Mouse (Mus musculus) heart, postnatal 25 days (tissue): ENCODE measurements around the gene Dnah8. TPM values are rescaled to one million over a fixed set of nuclear protein-coding genes. Genes with fewer than 3 reads are reported as not detected.
"Not testable (repeated sequence)": the region's sequence is repeated elsewhere in the genome, so short reads cannot be mapped to it uniquely, and the experiment has no call there.

Experiments used
- DNase-seq: peaks from one replicate; pipeline ENCODE4 v3.0.0; 2022; ENCODE audit warnings: low spot score
- intact Hi-C: fragments of 180-260 bp; cut with DNase I; formaldehyde crosslinking; loops from one replicate; pipeline ENCODE4 v1.15.1; 2025
- total RNA-seq, 2 experiments: library from RNA; stranded (reverse); gene quantifications; 2 replicates each; pipeline ENCODE4 v1.2.3; 2021

The Dnah8 gene
- total RNA-seq, 2 experiments from 2014 or later, result 0.50 to 1.2 TPM

DNA sequence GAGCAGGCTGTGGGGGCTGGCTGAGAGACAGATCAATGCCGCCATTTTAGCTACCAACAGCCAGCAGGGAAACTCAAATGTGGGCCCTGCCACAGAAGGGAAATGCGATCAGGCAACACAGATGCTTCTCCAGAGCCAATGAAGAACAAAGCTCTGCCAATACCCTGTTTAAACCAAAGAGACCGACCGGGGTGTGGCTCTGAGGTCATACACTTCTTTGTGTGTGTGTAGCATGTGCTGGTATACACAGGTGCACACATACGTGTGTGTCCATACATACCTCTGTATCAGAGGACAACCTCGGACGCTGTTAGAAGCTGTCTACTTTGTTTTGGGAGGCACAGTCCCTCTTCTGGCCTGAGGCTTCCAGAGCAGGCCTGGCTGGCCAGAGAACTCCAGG is 16.8 kb upstream of the Dnah8 start:
- no peak for DNase-seq
- intact Hi-C loops, result no loop called here

DNA sequence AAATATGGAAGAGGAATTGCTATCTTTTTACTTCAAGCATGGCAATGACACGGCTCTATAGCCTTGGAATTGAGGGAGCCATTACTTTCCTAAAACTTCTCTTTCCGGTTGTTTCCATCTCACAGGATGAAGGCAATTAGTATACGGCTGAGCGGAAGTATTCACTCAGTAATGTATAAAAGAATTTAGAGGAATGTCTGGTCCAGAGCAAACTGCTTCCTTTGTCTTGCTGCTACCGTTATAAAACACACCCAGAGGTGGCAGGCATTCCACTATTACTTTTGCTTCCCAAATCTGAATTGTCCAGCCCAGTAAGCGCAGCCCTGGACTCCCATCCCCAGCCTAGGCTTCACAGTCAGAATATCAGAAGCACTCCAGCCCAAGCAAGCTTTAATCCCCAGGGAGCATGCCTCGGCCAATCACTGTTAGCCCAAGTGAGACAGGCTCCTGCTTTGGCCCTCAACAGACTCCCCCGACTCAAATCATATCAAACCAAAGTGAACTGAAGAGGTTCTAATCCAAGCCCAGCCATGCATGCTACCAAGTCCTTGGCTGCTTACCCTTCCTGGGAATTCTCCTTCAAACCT is 16.2 kb upstream of the Dnah8 start:
- DNase-seq, result no peak
- intact Hi-C loops, result no loop called here

DNA sequence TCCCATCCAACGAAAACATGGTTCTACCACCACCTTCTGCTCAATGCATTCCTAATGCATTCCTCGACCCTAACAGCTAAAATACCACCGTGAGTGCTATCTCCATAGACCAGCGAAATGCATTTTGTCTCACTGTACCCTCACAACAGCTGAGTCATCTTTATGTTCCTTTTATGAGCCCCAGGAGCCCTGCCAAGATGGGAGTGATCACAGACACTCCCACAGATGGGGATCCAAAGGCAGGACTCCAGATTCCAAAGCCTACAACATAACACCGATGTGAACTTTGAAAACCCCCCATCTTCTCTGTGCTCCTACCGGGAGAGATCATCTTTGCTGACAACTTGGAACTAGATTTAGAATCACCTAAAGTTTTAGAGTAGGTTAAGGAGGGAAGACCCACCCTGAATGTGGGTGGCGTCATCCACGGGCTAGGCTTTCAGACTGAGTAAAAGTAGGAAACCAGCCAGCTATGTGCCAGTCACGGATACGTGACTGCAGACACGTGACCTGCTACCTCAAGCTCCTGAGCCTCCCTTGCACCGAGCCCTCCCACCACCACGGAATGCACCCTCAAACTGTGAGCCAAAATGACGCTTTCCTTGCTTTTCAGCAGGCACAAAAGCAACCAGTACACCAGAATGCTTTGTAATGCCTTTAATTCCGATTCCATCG is 14.7 kb upstream of the Dnah8 start:
- intact Hi-C loops, result no loop called here
- no peak for DNase-seq

DNA sequence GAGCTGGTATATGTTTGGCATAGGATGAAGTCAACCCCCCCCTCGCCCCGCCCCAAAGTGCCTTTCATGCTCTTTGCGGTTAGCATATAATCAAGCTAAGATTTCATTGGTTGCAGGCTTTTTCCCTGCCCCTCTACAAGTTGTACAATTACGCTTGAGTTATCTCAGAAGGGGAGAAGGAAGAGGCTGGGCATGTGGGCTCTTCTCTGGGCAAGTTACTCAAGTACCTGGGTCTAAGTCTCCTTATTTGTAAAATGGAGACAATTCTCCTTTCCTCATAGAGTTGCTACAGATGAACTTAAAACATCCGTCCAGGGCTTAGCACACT is 14.2 kb upstream of the Dnah8 start:
- intact Hi-C loops, result loop anchor here (2.0 kb wide), 1 partner anchor 33 kb away; the partner anchor contains the start of gene Btbd9
- no peak for DNase-seq

DNA sequence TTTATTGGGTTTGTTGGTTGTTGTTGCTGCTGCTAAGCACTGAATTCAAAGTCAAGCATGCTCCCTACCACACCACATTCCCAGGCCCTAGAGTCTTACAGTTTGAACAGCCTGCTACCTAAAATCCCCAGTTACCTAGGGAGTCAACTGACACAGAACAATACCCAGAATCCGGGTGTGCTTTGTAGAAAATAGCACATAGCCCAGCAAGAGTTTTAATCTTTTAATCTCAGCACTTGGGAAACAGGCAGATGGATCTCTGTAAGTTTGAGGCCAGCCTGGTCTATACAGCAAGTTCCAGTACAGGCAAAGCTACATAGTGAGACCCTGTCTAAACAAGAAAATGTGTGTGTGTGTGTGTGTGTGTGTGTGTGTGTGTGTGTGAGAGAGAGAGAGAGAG is 13.4 kb upstream of the Dnah8 start:
- no peak for DNase-seq
- intact Hi-C loops, result loop anchor here (2.0 kb wide), 1 partner anchor 34 kb away; the partner anchor contains the start of gene Btbd9

DNA sequence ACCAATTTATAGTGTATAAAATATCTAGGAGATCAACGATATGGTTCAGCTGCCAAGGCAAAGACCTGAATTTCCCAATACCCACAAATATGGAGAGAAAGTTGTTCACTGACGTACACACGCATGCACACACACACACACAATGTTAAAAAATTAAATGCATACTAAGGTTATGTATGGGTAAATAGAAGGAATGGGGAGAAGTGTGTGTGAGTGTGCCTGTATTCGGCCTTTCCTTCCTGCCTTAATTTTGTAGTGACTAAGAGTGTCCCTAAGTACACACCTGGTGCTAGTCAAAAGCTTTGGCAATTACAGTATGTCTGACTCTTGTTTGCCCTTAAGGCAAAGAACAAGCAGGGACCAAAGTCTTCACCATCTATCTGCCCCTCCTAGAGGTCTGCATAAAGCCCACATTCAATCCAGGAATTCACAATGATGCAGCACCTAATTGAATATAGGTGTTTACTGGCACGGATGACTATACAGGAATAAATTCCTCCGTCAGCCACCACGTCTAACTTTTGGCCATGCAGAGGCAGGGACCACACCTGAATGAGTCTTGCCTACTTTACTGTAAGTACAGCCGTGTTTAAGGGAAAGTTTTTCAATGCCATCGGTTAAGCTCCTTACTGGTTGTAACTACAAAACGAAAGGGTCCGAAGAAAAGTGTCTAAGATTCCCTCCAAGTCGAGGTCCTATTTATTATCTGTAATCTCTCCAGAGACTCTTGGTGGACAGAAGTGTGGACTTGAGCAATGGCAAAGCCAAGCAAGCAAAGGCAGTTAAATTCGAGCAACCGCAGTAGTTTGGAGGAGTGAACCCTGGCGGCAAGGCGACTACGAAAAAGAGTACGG is 12.7 kb upstream of the Dnah8 start:
- intact Hi-C loops, result loop anchor here (2.0 kb wide), 1 partner anchor 35 kb away; the partner anchor contains the start of gene Btbd9
- no peak for DNase-seq

DNA sequence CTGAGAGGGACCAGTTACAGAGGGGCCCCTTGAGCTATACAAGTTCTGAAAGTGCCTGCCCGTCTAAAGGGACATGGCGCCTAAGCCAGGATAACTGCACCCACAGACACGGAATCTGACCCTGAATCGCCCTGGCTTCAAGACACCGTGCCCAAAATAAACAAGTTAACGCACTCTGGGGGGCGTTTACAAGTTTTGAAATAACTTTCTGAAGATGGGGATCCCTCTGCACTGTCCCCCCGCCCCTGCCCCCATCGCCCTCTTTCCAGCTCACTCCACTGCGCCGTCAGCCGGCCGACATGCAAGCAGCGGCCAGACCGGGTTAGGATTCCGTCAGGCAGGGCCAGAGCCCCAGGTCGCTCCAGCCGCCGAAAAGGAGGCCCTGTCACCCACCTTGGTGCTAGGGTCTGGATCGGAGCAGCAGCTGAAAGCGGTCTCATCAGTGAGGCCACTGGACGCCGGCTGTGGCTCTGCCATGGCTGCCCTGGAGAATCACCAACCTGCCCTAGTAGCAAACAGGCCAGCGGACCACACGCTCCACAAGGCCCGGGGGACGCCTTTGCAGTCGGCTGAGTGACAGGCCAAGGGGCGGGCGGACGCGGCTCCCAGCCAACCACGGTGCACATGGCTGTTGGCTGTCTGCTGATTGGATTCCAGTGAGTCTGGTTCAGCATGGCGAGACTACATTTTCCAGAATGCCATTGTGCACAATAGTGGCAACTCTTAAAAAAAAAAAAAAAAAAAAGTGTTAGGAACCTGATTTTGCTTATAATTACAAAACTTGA is 11.9 kb upstream of the Dnah8 start:
- peak; percentile 100 for DNase-seq
- intact Hi-C loops, result no loop called here

DNA sequence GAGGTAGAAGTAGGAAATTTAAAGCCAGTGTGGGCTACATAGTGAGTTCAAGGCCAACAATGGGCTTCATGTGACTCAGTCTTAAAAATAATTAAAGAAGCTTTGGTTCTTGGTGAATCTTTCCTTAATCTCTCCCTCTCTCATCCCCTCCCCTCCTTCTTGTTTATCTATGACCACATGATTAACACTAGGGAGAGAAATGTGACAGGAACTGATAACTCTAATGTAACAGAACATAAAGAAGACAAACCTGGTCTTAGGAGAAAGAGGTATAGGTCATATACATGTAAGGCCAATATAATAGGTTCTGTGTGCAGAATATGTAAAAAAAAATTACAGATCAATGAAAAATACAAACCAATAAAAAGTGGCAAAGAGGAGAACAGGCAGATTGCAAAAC is 10.8 kb upstream of the Dnah8 start:
- intact Hi-C loops, result no loop called here
- no peak for DNase-seq

DNA sequence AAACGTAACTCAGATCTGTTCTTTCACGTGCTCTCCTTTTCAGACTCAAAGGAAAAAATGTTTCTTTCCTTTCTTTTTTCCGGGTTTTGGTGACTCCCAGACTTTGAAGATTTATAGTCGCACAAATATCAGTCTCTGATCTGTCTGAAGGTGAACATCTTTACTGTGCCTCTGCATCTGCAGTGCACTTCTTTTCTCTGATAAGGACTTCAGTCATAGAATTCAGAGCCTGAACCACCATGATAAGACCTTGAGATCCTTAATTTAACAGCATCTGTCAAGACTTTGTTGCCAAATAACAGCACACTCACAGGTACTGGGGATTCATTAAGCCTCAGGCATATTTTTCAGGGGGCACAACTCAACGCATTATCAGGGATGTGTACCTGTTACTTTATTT is 8.0 kb upstream of the Dnah8 start:
- intact Hi-C loops, result no loop called here
- no peak for DNase-seq

DNA sequence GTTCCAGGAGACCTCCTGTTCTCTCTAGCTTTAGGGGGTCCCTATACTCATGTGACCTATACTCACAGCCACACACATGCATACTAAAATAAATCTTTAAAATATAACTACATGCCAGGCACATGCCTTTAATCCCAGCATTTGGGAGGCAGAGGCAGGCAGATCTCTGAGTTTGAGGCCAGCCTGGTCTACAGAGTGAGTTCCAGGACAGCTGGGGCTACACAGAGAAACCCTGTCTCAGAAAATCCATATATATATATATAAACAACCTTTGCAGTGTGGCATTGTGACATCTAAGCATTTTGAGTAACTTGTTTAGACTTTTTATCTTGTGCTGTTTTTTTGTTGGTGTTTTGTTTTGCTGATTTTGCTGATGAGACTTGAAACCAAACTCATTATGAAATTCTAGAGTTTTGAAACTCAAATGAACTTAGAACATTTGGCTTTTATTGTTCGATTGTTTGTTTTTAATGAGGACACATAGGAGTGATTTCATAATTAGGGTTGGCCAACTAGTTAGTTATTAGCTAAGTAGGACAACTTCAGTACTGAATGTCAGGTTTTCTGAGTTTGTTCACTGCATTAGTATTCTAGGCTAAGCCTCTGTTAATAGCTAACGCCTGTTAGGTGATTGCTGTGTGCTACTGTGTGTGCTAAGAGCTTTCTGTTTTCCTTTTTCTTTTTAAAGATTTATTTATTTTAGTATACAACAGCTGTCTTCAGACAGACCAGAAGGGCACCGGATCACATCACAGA is 5.8 kb upstream of the Dnah8 start:
- intact Hi-C loops, result no loop called here
- DNase-seq, result no peak

DNA sequence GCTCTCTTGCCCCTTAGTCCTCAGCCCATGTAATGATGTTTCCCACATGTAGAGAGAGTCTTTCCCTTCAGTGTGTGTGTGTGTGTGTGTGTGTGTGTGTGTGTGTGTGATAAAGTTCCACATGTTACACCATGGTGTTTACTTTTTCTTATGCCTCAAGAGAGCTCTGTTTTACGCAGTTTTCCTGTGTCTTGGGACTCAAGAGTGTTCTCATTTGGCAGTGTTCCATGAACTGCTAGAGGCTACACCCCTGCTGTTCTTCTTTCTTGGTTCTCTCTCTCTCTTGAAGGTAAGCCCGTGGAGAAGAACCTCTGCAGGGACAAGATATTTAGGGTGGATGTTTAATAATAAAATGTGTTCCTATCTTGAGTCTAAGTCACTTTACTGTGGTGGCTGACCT is 5.0 kb upstream of the Dnah8 start:
- DNase-seq, result no peak
- intact Hi-C loops, result no loop called here

DNA sequence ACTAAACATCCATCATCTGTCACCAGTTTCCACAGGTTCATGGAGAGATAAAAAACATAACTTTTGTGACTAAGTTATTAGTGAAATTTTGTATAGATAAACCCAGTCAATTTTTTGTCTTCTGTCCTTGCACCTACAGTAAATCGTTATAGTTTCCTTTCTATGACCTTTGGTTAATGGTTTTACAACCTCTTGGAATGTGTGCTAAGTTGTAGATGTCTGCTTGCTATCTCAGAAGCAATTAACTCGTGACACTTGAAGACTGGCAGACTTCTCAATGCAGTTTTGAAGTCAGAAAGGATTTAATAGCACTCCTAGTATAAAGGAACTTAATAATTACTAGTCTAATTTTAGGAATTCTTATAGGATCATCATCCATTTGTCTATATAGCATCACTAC is 3.6 kb upstream of the Dnah8 start:
- DNase-seq, result no peak
- intact Hi-C loops, result no loop called here

DNA sequence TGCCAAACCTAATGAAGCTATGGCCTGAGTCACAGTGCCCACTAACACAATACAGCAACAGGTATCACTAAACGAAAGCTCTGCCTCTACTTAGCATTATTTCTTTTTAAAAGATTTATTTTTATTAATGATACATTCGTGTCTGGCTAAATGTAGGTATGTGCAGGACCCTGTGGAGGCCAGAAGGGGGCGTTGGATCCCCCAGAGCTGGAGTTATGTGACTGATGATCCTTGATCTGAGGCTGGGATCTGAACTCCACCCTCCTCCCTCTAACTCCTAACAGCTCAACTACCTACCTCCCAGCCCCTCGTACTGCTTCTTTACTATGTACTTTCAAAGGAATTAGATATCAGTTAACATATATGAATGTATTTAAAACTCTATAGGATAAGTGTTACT is 2.7 kb upstream of the Dnah8 start:
- no peak for DNase-seq
- intact Hi-C loops, result no loop called here

DNA sequence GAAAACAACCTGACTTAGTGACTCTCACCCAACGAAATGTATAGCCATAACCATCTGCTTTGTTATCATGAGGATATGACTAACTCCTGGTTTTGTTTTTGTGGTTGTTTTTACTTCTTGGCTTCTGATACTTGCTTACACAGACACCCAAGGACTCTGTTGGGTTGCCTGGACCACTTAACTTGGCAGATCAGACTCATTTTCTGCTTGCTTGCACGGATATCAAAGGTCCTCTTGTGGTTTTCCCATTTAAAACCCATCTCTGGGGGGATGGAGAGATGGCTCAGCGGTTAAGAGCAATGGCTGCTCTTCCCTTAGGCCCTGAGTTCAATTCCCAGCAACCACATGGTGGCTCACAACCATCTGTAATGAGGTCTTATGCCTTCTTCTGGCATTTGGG is 954 bp upstream of the Dnah8 start:
- intact Hi-C loops, result no loop called here
- DNase-seq, result no peak

DNA sequence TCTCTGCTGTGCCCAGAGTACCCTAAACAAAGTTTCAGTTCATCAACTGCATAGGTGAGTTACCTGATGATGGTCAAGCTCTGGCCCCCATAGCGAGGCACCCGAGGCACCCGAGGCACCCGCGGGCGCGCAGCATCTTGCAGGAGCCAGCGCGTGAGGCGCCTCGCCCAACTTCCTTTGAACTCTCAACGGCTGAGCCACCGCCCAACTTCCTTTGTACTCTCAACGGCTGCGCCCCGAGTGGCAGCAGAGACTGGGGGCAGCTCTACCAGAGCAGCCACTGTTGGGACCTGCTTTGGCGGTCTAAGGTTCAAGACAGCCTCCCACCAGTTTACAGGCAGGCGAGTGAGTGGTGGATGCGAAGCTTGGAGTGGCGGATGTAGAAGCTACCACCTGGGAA is 2.6 kb downstream of the Dnah8 start, which contains the start of gene Glo1:
Gene Glo1 (minus strand): TSS at position 153 of the 400 bp plus-strand sequence.
- intact Hi-C loops, DNase-seq: not testable (repeated sequence)

DNA sequence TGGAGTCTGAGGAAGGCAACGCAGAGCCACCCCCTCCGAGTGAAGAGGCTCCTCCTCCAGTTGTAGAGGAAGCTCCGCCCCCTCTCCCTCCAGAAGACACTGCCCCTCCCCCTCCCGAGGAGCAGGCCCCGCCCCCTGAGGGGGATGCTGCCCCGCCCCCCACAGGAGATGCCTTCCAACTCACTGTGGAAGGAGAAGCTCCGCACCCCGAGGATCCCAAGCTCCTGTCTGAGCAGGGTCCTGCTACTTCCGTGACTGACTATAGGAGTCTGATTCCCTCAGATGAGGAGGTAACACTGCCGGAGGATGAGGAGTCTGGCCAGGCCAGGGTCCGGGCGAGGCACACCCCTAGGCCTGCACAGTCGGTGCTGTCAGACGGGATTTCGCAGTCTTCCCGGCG is 11.2 kb downstream of the Dnah8 start:
- DNase-seq, result no peak
- intact Hi-C loops, result no loop called here

DNA sequence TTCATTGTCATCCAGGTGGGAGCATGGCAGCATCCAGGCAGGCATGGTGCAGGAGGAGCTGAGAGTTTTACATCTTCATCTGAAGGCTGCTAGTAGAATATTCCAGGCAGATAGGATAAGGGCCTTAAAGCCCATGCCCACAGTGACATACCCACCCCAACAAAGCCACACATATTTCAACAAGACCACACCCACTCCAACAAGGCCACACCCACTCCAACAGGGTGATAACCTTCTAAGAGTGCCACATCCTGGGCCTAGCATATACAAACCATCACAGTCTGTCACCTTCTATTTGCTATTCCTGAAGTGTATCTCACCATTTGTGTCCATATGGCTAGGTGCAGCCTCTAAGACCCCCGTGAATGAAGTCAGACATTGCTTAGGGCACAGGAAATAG is 13.6 kb downstream of the Dnah8 start:
- no peak for DNase-seq
- intact Hi-C loops, result no loop called here

DNA sequence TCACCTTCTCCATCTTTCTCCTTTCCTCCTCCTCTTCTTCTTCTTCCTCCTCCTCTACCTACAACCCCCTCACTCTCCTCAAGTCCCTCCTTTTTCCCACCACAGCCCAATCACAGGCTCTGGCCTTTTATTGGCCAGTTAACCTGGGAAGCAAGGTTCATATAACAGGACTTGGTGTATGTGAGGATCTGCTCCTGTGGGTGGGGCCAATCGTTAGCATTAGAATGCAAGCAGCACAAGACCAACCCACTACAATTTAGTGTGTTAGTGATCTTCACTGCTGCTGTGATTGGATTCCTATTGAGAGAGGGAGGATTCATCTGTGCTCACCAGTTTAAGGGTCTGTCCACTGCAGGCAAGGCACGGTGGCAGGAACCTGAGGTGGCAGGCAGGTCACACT is 14.8 kb downstream of the Dnah8 start:
- DNase-seq, result no peak
- intact Hi-C loops, result no loop called here

DNA sequence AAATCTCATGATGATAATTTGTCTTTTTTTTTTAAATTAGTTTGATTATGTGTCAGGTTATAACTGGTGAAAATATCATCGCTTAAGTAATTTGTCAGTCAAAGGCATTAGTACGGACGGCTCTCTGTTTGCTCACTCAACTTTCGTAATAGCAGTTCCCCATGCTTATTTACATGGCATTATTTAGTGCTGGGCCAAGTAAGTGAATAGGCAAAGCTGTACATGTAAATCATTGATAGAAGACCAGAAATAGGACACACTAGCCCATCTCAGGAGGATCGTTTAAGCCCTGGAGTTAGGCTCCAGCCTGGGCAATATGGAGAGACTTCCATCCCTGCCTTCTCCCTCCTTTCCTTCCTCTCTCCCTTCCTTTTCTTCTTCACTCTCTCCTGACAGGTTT is 16.7 kb downstream of the Dnah8 start:
- intact Hi-C loops, result no loop called here
- no peak for DNase-seq

DNA sequence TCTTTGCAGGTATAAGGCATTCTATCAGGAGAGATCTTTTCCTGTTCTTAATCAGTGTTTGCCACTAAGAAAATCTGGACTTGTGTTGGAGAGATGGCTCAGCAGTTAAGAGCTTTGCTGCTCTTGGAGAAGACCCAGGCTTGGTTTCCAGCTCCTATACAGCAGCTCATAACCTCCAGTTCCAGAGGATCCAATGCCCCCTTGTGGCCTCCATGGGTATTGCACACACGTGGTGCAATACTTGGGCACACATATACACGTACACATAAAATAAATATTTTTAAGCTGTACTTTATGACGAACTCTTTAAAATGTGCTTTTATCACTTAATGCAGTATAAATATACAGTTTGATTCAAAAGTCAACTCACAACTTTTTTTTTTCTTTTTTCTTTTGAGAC is 24.6 kb downstream of the Dnah8 start:
- DNase-seq, result no peak
- intact Hi-C loops, result no loop called here
